Mouse (Mus musculus) testis, adult 2 months (tissue): Measurements from ENCODE around the gene Tbx10.

Experiments used
- CTCF ChIP-seq: fragments of 200-500 bp; IDR thresholded peaks from 2 replicates; pipeline ENCODE4 v1.5.1; 2012; ENCODE audit warnings: low read depth, mild to moderate bottlenecking, inconsistent platforms, low read length, moderate library complexity; ENCODE audit not compliant: control insufficient read depth, insufficient read depth, insufficient replicate concordance
- POLR2A ChIP-seq: fragments of 200-500 bp; IDR thresholded peaks from 2 replicates; pipeline ENCODE4 v1.6.1; 2012; ENCODE audit warnings: low read depth, mild to moderate bottlenecking, inconsistent platforms, low read length, moderate library complexity; ENCODE audit not compliant: control insufficient read depth

DNA sequence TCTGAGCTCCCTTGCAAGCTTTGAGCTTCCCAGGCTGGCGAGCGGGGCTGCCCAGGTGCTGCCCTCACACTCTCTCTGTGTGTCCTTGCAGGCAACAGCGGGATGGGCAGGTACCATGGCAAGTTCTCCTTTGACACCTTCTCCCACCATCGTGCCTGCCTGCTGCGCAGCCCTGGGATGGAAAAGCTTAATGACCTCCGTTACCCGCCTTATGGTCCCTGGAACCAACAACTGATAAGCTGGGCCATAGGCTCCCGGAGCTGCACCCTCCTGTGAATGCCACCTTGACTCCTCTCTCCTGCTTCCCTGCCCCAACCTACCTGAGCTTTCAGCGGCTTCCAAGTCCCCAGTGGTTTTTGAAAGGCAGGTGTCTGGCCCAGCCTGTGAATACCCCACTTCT lies 11.6 kb upstream of the Tbx10 start:
- TF ChIP-seq CTCF (no peak), POLR2A (no peak)
